Mouse (Mus musculus) embryo, embryonic 11.5 days (tissue): ENCODE measurements around the gene Eif3f.
A peak's percentile ranks its signal among the peaks of the same experiment; 100 is the strongest.

ENCODE experiments used
- DNase-seq: peaks from one replicate; pipeline ENCODE4 v3.0.0-alpha.2; 2012; ENCODE audit warnings: low read depth, low spot score

Gene Eif3f

DNA sequence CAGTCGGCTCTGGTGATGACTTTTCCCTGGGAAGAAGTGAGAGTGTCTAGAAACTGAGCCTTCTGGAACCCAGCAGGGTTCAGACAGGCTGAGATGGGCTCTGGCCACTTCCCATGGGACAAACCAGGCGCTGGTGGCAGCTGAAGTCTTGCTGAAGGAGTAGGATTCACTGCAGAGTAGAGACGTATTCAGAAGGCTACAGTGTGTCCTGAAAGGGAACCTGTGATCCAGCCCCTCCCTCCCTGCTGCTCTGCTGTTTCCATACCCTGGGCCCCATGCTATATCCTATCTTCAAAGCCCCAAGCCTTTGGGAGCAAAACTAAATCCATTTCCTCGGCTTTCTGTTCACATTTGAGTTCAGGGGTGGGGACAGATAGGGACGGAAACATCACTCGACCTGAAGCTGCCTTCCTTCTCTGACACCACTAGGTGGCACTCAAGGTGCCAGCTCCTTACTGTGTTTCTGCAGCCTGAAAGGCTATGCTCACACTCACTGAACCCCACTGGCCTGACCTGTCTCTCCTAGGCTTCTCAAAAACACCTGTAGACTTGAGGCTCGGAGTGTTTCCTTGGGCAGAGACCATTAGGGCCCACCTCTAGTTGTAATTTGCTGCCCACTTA is 32.6 kb downstream of the Eif3f start:
- DNase-seq, result peak; percentile 55

DNA sequence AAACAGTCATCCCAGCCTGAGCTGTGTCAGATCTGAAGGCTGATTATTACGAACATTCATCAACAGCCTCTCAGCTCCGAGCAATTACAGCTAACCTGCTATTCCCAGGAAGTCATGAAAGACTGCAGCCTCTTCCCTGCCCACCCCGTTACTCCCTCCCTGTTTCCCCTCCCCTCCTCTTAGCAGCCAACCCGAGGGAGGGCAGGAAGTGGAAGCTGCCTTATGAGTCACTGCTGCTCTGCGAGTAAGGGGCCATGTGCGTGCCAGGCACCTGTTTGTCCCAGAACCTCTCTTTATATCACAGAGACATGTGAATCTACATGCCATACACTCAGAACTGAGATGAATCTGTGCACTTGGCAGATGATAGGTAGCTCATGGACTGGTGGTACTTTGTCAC is 34.0 kb downstream of the Eif3f start:
- DNase-seq, result no peak

DNA sequence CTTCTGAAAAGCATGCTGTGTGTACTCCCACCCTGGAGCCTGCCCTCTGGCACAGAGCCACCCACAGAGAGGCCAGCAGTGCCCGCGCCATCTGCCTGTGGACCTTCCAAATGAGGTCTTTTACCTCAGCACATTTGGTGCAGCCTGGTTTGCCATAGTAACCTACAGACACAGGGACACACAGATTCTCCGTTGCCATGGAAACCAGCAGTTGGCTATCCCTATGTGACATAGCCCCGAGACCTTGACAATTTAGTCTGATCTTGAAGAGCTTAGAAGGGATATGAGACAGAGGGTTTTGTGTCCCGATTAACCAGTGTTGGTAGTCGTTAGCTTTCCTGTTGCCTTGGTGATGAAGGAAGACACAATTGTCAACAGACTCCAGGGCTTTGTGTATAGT is 38.1 kb downstream of the Eif3f start:
- DNase-seq, result no peak

DNA sequence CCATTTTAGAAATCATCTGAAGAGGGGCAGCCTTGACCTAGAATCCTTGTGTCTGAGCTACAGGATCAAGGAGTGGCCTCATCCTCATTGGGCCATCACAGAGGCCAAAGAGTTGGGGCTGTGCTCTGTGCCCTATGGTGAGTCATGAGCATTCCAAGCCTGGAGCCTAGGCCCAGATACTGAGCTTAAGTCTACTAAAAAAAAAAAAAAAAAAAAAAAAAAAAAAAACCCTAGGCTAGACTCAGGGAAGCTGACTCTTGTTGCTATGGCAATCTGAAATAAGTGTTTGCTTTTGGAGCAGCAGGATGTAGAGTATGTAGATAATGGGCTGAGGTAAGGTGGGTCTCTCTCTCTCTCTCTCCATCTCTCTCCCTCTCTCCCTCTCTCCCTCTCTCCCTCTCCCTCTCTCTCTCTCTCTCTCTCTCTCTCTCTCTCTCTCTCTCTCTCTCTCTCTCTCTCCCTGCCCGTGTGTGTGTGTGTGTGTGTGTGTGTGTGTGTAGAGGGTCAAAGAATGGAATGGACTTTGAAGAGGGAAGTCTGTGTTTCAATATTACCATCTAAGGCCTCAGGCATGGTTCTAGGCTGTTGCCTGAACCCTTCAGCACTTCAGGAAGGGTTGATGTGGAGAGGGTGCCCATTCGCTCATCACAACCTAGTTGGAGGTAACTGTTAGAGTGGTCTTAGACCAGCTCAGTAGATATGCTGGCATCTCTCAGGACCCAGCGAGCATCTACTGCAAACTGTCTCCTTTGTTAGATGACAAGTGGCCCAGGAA is 51.9 kb downstream of the Eif3f start:
- no peak for DNase-seq

DNA sequence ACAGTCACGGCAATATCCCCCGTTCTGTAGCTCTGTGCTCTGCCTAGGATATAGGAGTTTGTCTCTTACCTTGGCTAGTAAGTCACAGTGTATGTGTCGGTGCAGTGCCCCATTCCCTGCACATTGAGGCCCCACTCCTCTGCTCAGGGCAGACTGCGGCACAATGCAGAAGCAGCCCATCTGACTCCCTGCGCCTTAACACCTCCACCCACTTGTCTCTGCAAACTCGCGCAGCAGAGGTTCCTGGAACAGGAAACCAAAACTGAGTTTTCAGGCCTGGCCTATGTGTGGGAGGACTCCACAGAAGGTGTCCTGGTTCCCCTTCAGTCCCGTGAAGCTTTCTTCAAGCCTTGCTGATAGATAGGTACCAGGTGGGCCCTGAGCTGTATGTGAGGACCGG is 57.0 kb downstream of the Eif3f start:
- no peak for DNase-seq
